Mouse (Mus musculus) lung, embryonic 16.5 days (tissue): ENCODE results near the gene Tbc1d10c. TPM values are rescaled to one million over a fixed set of nuclear protein-coding genes. Genes with fewer than 3 reads are reported as not detected.

Source experiments
- ATAC-seq: fragments of 200-750 bp; cut with Nextera tagmentation; 2 replicates; pipeline ENCODE4 v1.8.0; 2017; ENCODE audit warnings: low read depth, mild to moderate bottlenecking, moderate library complexity
- H3K27ac ChIP-seq: fragments of 300-500 bp; sonication (generic); 2 replicates; pipeline ENCODE4 v1.5.1; 2014; ENCODE audit warnings: mild to moderate bottlenecking, control low read depth, low read length
- H3K27me3 ChIP-seq: fragments of 300-500 bp; sonication (generic); 2 replicates; pipeline ENCODE4 v1.6.1; 2014; ENCODE audit warnings: low read depth, low read length, mixed read lengths; ENCODE audit not compliant: control insufficient read depth, insufficient read depth
- H3K36me3 ChIP-seq: fragments of 300-500 bp; sonication (generic); 2 replicates; pipeline ENCODE4 v1.6.1; 2014; ENCODE audit warnings: low read length; ENCODE audit not compliant: control insufficient read depth, insufficient read depth
- H3K4me1 ChIP-seq: fragments of 300-500 bp; sonication (generic); replicated peaks from 2 replicates; pipeline ENCODE4 v1.6.1; 2014; ENCODE audit warnings: low read length, mixed read lengths; ENCODE audit not compliant: control insufficient read depth, insufficient read depth
- H3K4me2 ChIP-seq: fragments of 300-500 bp; sonication (generic); 2 replicates; pipeline ENCODE4 v1.6.1; 2014; ENCODE audit warnings: low read depth, low read length, control low read depth
- H3K4me3 ChIP-seq: fragments of 300-500 bp; sonication (generic); 2 replicates; pipeline ENCODE4 v1.5.1; 2014; ENCODE audit warnings: mild to moderate bottlenecking, low read length, control low read depth
- H3K9ac ChIP-seq: fragments of 300-500 bp; sonication (generic); 2 replicates; pipeline ENCODE4 v1.6.1; 2014; ENCODE audit warnings: low read length, control low read depth
- H3K9me3 ChIP-seq: fragments of 300-500 bp; sonication (generic); 2 replicates; pipeline ENCODE4 v1.6.1; 2016; ENCODE audit warnings: low read length; ENCODE audit not compliant: control insufficient read depth
- WGBS: fragments of 180-500 bp; shearing (Covaris S2); extraction: QIAGEN DNeasy Blood & Tissue Kit; methylation state at CpG from one replicate; pipeline ENCODE4 v1.1.7; 2014; 5-methylcytosine and 5-hydroxymethylcytosine counted together
- polyA plus RNA-seq: library from polyadenylated mRNA; unstranded; fragments of >200 nt; fragmentation: Nextera tagmentation; extraction: Ambion mirVana; gene quantifications from 2 replicates; pipeline ENCODE4 v1.2.1, GENCODE M21; 2015

Tbc1d10c gene
- polyA plus RNA-seq, 1 experiment from 2014 or later, result 4.0 TPM

- peak overlapping the region; percentile 82 for H3K9ac ChIP-seq
- H3K4me3 ChIP-seq, result peak overlapping the region; percentile 49
- H3K4me2 ChIP-seq, result peak overlapping the region; percentile 70
- ATAC-seq, result peak; percentile 58
- no peaks in the 10 kb centered on the region for H3K9me3 ChIP-seq
- 5% methylated on average over 27 of the region's 27 CpGs for WGBS
- H3K27me3 ChIP-seq, result no peaks in the 10 kb centered on the region
- no peaks in the 10 kb centered on the region for H3K36me3 ChIP-seq
- H3K4me1 ChIP-seq, result peaks cover 14% of the 10 kb centered on the region
- peak overlapping the region; percentile 77 for H3K27ac ChIP-seq
These were observed 21.3 kb downstream of the Tbc1d10c start for GRCm38 (mm10) chr19:4169810-4170209.

- WGBS, result under 1% methylated on average over 43 of the region's 43 CpGs
- no peaks in the 10 kb centered on the region for H3K9me3 ChIP-seq
- peak overlapping the region; percentile 49 for H3K4me3 ChIP-seq
- H3K4me1 ChIP-seq, result peaks cover 14% of the 10 kb centered on the region
- H3K27ac ChIP-seq, result peak overlapping the region; percentile 77
- H3K4me2 ChIP-seq, result peak overlapping the region; percentile 70
- H3K27me3 ChIP-seq, result no peaks in the 10 kb centered on the region
- peak overlapping the region; percentile 82 for H3K9ac ChIP-seq
- ATAC-seq, result peak; percentile 96
- H3K36me3 ChIP-seq, result no peaks in the 10 kb centered on the region
These were observed 21.7 kb downstream of the Tbc1d10c start for GRCm38 (mm10) chr19:4169378-4169784.

- Histone ChIP-seq H3K4me1 (peaks cover 25% of the 10 kb centered on the region), H3K9ac (no peak overlapping the region)
- WGBS, result 64% methylated on average over 9 of the region's 9 CpGs
These were observed 24.2 kb downstream of the Tbc1d10c start for GRCm38 (mm10) chr19:4166678-4167476.

DNA sequence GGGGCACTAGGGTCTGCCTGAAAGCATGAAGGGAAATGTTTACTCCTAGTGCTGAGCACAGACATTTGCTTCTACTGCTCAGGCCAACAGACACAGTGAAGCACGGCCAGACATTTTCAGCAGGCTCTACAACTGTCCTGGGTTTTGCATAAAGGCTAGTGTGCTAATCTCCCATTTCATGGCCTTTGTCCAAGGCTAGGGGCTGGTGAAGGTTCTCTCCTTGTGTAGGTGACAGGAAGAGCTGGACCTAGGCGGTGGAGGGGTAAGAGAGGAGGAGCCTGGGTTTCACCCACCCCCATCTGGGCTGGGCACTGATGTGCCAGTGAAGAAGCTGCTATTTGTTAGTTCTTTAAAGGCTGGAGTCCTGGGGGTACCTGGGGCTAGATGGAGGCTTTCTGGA lies 26.4 kb downstream of the Tbc1d10c start:
- H3K4me2 ChIP-seq, result no peak overlapping the region
- H3K4me1 ChIP-seq, result peaks cover 12% of the 10 kb centered on the region
- H3K27me3 ChIP-seq, result no peaks in the 10 kb centered on the region
- no peak overlapping the region for H3K4me3 ChIP-seq
- no peaks in the 10 kb centered on the region for H3K9me3 ChIP-seq
- no peak for ATAC-seq
- 73% methylated on average over 2 of the region's 2 CpGs for WGBS
- H3K9ac ChIP-seq, result no peak overlapping the region
- H3K27ac ChIP-seq, result no peak overlapping the region
- H3K36me3 ChIP-seq, result peaks cover 10% of the 10 kb centered on the region; the same call in 1 of the 2 replicates

More at GRCm38 (mm10) chr19:4166678-4167476, 24.2 kb downstream of the Tbc1d10c start:
- Histone ChIP-seq H3K27me3 (no peaks in the 10 kb centered on the region), H3K9me3 (no peaks in the 10 kb centered on the region), H3K36me3 (no peaks in the 10 kb centered on the region), H3K27ac (no peak overlapping the region), H3K4me3 (no peak overlapping the region), H3K4me2 (no peak overlapping the region)
- no peak for ATAC-seq

DNA sequence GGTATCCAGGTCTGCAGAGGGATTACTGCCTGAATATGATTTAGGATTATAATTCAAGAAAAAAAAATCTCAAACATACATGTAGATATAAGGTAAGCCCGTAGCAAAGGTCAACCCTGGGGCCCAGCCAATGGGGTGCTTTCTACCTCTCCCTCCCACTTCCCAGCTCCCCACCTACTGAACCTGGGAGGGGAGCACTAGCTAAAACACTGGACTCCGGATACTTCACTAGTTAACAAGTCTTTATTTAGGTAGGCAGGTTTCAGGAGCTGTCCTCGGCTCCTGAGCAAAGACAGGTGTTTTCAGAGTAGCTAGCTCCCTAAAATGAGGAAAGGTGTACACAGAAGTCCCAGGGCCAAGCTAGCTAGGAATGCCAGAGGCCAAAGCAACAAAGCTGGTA lies 27.0 kb downstream of the Tbc1d10c start:
- 76% methylated on average over 3 of the region's 3 CpGs for WGBS
- H3K27me3 ChIP-seq, result no peaks in the 10 kb centered on the region
- ATAC-seq, result no peak
- H3K4me1 ChIP-seq, result peaks cover 12% of the 10 kb centered on the region
- no peak overlapping the region for H3K9ac ChIP-seq
- H3K4me2 ChIP-seq, result no peak overlapping the region
- no peak overlapping the region for H3K4me3 ChIP-seq
- H3K9me3 ChIP-seq, result no peaks in the 10 kb centered on the region
- H3K27ac ChIP-seq, result no peak overlapping the region
- peaks cover 10% of the 10 kb centered on the region; the same call in 1 of the 2 replicates for H3K36me3 ChIP-seq

DNA sequence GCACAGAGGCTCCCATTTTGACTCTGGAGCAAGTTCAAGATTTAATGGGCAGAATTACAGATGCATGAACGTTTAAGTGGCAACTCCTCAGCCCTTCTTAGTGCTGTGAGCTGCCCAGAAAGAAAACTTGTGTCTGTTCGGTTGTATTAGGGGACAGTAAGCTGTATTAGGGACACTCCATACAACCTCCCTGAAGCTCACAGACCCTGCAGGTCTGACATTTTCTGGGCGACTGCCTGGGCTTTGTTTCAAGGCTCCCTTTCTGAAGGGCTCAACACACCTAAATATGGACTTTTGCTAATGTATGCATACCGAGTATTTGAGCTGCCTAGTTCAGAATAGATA lies 27.6 kb downstream of the Tbc1d10c start:
- WGBS, result 35% methylated on average over 4 of the region's 4 CpGs
- Histone ChIP-seq H3K9ac (peak overlapping the region; percentile 89), H3K27me3 (no peaks in the 10 kb centered on the region), H3K9me3 (no peaks in the 10 kb centered on the region), H3K4me2 (peak overlapping the region; percentile 99), H3K27ac (peak overlapping the region; percentile 69), H3K36me3 (peaks cover 13% of the 10 kb centered on the region; the same call in 1 of the 2 replicates), H3K4me3 (peak overlapping the region; percentile 84), H3K4me1 (peaks cover 12% of the 10 kb centered on the region)
- peak; percentile 9; the same call in 1 of the 2 replicates for ATAC-seq

DNA sequence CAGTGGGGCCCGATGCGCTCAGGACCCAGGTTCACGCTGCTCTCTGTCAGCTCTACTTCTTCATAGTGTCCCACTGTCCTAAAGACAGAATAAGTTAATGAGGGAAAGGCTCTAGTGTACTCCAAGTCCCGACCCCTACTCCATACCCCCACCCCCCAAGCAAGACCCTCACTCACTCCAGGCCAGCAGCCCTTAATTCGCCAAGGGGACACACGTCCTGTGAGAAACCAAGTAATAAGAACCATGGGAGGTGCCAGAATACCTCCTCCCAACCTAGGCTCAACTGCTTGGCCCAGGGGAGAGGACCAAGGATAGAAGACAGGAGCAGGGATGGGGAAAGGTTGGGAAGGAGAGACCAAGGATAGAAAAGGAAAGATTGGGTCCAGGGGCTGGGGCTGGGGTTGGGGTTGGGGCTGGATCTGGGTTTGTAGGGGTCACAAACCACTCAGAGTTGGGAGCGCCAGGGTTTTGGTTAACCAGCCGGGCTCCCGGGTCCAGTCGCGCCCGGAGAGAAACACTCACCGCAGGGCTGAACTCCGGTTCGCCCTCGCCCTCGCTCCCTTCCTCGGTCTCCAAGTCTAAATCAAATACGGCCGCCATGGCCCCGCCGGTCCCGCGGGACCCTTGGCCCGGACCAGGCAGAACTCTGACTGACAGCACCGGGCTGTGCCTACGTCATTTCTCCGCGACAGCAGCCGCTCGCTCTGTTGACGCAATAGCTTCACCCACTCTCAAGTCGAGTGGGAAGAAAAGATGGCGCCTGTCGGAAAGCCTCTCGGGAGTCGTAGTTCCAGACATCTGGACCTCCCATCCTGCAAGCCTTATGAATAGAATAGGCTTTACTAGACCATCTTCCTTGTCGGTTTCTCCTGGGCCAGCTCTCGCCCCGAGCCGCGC lies 28.2 kb downstream of the Tbc1d10c start, which contains the start of gene Rps6kb2:
Rps6kb2 (minus strand) TSS at position 709 of the 897 bp plus-strand sequence.
- H3K27ac ChIP-seq, result peak within 1 kb of the TSS; percentile 69
- peak within 1 kb of the TSS; percentile 89 for H3K9ac ChIP-seq
- H3K4me3 ChIP-seq, result peak within 1 kb of the TSS; percentile 84
- no peaks in the 10 kb centered on the region for H3K9me3 ChIP-seq
- peaks cover 18% of the 10 kb centered on the region for H3K36me3 ChIP-seq
- H3K27me3 ChIP-seq, result no peaks in the 10 kb centered on the region
- 5% methylated on average over 40 of the region's 42 CpGs for WGBS
- peak; percentile 93 for ATAC-seq
- peaks cover 12% of the 10 kb centered on the region for H3K4me1 ChIP-seq
- peak within 1 kb of the TSS; percentile 99 for H3K4me2 ChIP-seq

GRCm38 (mm10) chr19:4159049-4159448 lies 32.0 kb downstream of the Tbc1d10c start:
- H3K27me3 ChIP-seq, result no peaks in the 10 kb centered on the region
- H3K4me3 ChIP-seq, result no peak overlapping the region
- no peak overlapping the region for H3K4me2 ChIP-seq
- peaks cover 12% of the 10 kb centered on the region for H3K4me1 ChIP-seq
- no peak for ATAC-seq
- no peak overlapping the region for H3K9ac ChIP-seq
- 93% methylated on average over 8 of the region's 8 CpGs for WGBS
- no peaks in the 10 kb centered on the region for H3K9me3 ChIP-seq
- peaks cover 30% of the 10 kb centered on the region for H3K36me3 ChIP-seq
- H3K27ac ChIP-seq, result no peak overlapping the region

DNA sequence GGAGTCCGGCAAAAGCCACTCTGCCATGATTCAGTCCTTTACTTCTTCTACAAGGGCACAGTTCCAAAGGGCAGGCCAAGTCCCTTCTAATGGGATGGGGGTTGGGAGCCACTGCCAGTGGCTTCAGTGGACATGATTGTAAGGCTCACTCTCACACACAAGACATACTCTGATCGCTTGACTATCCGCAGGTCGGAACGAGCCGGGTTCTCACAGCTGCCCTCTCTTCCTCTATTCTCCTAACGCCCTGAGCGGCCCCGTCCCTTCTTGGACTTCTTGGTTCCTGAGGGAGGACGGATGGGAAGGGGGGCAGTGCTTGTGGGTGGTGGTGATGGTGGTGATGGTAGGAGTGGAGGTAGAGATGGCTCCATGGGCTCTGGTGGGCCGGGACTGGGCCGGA lies 34.3 kb downstream of the Tbc1d10c start:
- Histone ChIP-seq H3K4me3 (no peak overlapping the region), H3K36me3 (peaks cover 33% of the 10 kb centered on the region), H3K27ac (no peak overlapping the region), H3K9ac (no peak overlapping the region), H3K9me3 (no peaks in the 10 kb centered on the region), H3K4me2 (no peak overlapping the region), H3K27me3 (no peaks in the 10 kb centered on the region), H3K4me1 (no peaks in the 10 kb centered on the region)
- no peak for ATAC-seq
- 82% methylated on average over 12 of the region's 12 CpGs for WGBS
